Mouse (Mus musculus) embryonic facial prominence, embryonic 15.5 days (tissue): ENCODE data around the gene Larp4b. TPM values are rescaled to one million over a fixed set of nuclear protein-coding genes. Genes with fewer than 3 reads are reported as not detected.

Experiments
- ATAC-seq: fragments of 200-750 bp; cut with Nextera tagmentation; 2 replicates; pipeline ENCODE4 v1.8.0; 2017; ENCODE audit warnings: low read depth, moderate TSS enrichment; ENCODE audit not compliant: insufficient number of reproducible peaks, low FRiP score, low TSS enrichment
- H3K27ac ChIP-seq: fragments of 300-500 bp; sonication (generic); replicated peaks from 2 replicates; pipeline ENCODE4 v1.5.1; 2015; ENCODE audit warnings: mild to moderate bottlenecking, inconsistent platforms
- H3K27me3 ChIP-seq: fragments of 300-500 bp; sonication (generic); 2 replicates; pipeline ENCODE4 v1.6.1; 2015; ENCODE audit warnings: inconsistent platforms
- H3K36me3 ChIP-seq: fragments of 300-500 bp; sonication (generic); 2 replicates; pipeline ENCODE4 v1.6.1; 2015; ENCODE audit warnings: mild to moderate bottlenecking, inconsistent platforms
- H3K4me1 ChIP-seq: fragments of 300-500 bp; sonication (generic); 2 replicates; pipeline ENCODE4 v1.6.1; 2015; ENCODE audit warnings: inconsistent platforms
- H3K4me2 ChIP-seq: fragments of 300-500 bp; sonication (generic); replicated peaks from 2 replicates; pipeline ENCODE4 v1.6.1; 2015; ENCODE audit warnings: mild to moderate bottlenecking, inconsistent platforms
- H3K4me3 ChIP-seq: fragments of 300-500 bp; sonication (generic); replicated peaks from 2 replicates; pipeline ENCODE4 v1.5.1; 2015; ENCODE audit warnings: mild to moderate bottlenecking, inconsistent platforms
- H3K9ac ChIP-seq: fragments of 300-500 bp; sonication (generic); 2 replicates; pipeline ENCODE4 v1.6.1; 2015; ENCODE audit warnings: inconsistent platforms
- H3K9me3 ChIP-seq: fragments of 300-500 bp; sonication (generic); replicated peaks from 2 replicates; pipeline ENCODE4 v1.6.1; 2016; ENCODE audit warnings: inconsistent platforms
- WGBS: fragments of 180-500 bp; shearing (Covaris S2); methylation state at CpG from one replicate; pipeline ENCODE4 v1.1.7; 2015; 5-methylcytosine and 5-hydroxymethylcytosine counted together
- polyA plus RNA-seq: library from polyadenylated mRNA; unstranded; fragments of >200 nt; fragmentation: Nextera tagmentation; extraction: Ambion mirVana; gene quantifications from 2 replicates; pipeline ENCODE4 v1.2.1, GENCODE M21; 2015

Larp4b gene
- polyA plus RNA-seq, 1 experiment from 2014 or later, result 33.2 TPM

DNA sequence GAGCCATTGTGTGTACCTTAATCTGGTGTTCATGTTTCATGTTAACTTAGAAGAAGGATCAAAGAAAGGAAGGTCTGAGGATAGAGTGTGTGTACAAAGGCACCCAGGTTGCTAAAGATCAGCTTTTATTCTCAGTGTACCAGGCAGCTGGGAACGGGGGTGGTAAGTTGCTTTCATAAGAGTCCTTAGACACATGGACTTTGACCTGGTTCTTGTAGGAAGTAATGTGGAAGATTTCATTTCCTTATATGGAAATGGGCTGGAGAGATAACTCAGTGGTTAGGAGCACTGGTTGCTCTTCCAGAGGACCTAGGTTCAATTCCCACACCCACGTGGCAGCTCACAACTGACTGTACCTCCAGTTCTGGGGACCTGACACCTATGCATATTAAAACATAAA, 58.6 kb downstream of the Larp4b start:
- WGBS, result 87% methylated on average over 2 of the region's 2 CpGs
- Histone ChIP-seq H3K4me2 (no peak overlapping the region), H3K9ac (no peak overlapping the region), H3K4me1 (no peaks in the 10 kb centered on the region), H3K27me3 (no peaks in the 10 kb centered on the region), H3K27ac (no peak overlapping the region), H3K4me3 (no peak overlapping the region), H3K9me3 (no peaks in the 10 kb centered on the region), H3K36me3 (peaks cover 60% of the 10 kb centered on the region)
- no peak for ATAC-seq

DNA sequence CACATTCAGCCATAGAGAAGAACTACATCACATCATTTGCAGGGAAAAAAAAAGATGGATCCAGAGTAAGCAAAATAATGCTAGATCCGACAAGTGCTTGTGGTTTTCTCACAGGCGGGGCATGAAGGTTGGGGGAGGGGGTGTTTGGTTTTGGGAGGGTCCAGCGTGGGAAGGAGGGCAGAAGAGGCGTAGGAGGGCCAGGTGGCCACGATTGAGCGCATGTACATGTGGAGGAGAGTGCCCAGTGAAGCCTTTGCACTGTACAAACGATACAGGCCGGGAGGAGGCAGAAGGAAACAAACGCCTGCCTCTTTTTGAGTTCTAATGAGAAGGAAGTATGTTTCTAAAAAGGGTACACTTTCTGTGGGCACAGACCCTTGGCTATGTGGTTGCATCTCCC, 60.1 kb downstream of the Larp4b start:
- peaks cover 62% of the 10 kb centered on the region for H3K36me3 ChIP-seq
- no peak overlapping the region for H3K9ac ChIP-seq
- H3K27me3 ChIP-seq, result no peaks in the 10 kb centered on the region
- H3K4me1 ChIP-seq, result no peaks in the 10 kb centered on the region
- no peaks in the 10 kb centered on the region for H3K9me3 ChIP-seq
- no peak overlapping the region for H3K27ac ChIP-seq
- no peak overlapping the region for H3K4me3 ChIP-seq
- H3K4me2 ChIP-seq, result no peak overlapping the region
- 77% methylated on average over 9 of the region's 9 CpGs for WGBS
- ATAC-seq, result no peak

DNA sequence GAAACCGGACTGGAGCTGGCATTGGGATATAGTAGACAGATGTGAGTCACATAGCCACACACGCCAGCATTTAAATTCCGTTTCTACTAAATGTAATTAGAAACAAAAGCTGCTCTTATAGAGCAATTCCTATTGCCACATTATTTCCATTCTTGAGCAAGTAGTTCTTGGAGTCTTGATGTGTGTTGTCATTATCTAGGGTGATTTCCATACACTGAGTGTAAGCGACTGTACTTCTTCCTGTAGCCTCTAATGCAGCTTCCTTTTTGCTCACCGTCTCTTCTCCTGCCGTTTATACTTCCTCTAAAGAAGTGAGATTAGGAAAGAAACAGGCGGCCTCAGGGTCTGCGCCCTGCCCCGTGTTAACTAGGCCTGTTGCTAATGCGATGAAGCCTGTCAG, 65.6 kb downstream of the Larp4b start:
- Histone ChIP-seq H3K4me3 (no peak overlapping the region), H3K27ac (no peak overlapping the region), H3K4me2 (no peak overlapping the region), H3K36me3 (peaks cover 69% of the 10 kb centered on the region), H3K9ac (no peak overlapping the region), H3K9me3 (no peaks in the 10 kb centered on the region), H3K27me3 (no peaks in the 10 kb centered on the region), H3K4me1 (no peaks in the 10 kb centered on the region)
- 70% methylated on average over 10 of the region's 10 CpGs for WGBS
- no peak for ATAC-seq

DNA sequence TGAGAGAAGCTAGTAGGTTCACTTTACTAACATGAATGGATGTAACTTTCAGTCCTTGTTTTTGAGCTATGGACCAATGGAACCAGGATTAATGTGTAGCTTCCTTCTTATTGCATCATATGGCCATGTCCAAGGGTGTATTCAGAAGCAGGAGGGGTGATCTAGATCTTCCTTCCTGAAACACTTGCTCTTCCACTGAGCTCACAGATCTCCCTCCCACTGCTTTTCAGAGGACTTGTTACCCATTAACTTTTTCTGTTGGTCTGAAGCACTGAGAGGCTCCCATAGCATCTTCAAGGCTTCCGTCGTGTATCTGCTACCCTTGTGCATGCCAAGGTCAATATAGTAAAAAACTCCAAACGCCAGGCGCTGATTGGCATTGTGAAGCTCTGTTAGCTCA, 69.2 kb downstream of the Larp4b start:
- Histone ChIP-seq H3K4me3 (no peak overlapping the region), H3K4me2 (no peak overlapping the region), H3K27me3 (no peaks in the 10 kb centered on the region), H3K27ac (no peak overlapping the region), H3K36me3 (peaks cover 81% of the 10 kb centered on the region), H3K9ac (no peak overlapping the region), H3K4me1 (no peaks in the 10 kb centered on the region), H3K9me3 (no peaks in the 10 kb centered on the region)
- no peak for ATAC-seq
- 92% methylated on average over 4 of the region's 4 CpGs for WGBS

DNA sequence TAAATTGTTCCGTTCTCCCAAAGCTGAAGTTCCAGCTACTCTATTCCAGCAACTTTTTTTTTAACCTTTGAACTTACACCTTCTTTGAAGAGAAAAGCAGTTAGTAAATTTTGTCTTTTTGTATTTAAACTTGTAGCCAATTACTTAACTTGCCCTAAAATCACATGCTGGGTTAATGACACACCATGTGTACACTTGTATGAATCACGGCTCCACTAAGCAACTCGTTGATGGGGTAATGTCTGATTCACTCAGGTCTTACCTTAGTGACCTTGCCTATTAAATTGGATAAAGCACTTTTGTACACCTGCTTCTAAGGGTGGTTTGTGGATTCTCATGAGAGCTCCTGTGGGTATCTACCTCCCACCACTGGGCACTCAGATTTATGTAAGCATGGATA, 74.2 kb downstream of the Larp4b start:
- WGBS, result 82% methylated on average over 3 of the region's 3 CpGs
- Histone ChIP-seq H3K36me3 (peaks cover 69% of the 10 kb centered on the region), H3K4me2 (no peak overlapping the region), H3K4me1 (no peaks in the 10 kb centered on the region), H3K4me3 (no peak overlapping the region), H3K27ac (no peak overlapping the region), H3K9ac (no peak overlapping the region), H3K27me3 (no peaks in the 10 kb centered on the region), H3K9me3 (no peaks in the 10 kb centered on the region)
- no peak for ATAC-seq

DNA sequence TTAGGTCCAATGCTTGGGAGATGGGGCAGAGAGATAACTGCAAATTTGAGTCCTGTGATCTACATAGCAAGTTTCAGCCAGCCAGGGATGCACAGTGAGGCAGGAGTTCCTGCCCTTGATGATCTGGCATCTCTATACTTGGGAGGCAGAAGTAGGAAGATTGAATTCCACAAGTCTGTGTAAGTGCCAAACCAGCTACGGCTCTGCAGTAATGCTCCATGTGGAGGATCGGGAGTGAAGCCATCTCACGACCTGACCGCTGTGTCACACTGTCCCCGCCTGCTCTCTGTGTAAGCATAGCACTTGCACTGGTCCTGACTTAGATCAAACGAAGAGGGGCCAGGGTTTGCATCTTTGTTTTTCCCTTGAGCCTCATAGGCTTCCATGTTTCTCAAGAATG, 75.9 kb downstream of the Larp4b start:
- Histone ChIP-seq H3K4me1 (no peaks in the 10 kb centered on the region), H3K4me3 (no peak overlapping the region), H3K4me2 (no peak overlapping the region), H3K36me3 (peaks cover 62% of the 10 kb centered on the region), H3K9me3 (no peaks in the 10 kb centered on the region), H3K9ac (no peak overlapping the region), H3K27ac (no peak overlapping the region), H3K27me3 (no peaks in the 10 kb centered on the region)
- no peak for ATAC-seq
- WGBS, result 84% methylated on average over 6 of the region's 6 CpGs

DNA sequence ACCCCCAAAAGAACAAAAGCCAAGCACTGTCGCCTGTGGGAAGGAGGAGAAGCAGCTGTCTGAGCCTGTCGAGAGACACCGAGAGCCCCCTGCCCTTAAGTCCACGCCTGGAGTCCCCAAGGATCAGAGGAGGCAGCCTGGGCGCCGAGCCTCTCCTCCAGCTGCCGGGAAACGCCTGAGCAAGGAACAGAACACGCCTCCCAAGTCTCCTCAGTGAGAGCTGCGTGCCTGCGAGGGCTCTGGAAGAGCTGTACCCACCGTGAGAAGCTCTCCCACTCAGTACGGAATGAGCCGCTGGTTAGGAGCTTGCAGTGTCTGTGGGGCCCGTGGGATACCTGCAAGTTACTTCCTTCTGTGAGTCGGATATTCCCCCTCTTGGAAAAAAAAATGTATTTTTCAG, 77.0 kb downstream of the Larp4b start:
- Histone ChIP-seq H3K4me2 (no peak overlapping the region), H3K27ac (no peak overlapping the region), H3K9me3 (no peaks in the 10 kb centered on the region), H3K4me3 (no peak overlapping the region), H3K9ac (no peak overlapping the region), H3K27me3 (no peaks in the 10 kb centered on the region), H3K4me1 (no peaks in the 10 kb centered on the region), H3K36me3 (peaks cover 57% of the 10 kb centered on the region)
- ATAC-seq, result no peak
- WGBS, result 81% methylated on average over 16 of the region's 16 CpGs

DNA sequence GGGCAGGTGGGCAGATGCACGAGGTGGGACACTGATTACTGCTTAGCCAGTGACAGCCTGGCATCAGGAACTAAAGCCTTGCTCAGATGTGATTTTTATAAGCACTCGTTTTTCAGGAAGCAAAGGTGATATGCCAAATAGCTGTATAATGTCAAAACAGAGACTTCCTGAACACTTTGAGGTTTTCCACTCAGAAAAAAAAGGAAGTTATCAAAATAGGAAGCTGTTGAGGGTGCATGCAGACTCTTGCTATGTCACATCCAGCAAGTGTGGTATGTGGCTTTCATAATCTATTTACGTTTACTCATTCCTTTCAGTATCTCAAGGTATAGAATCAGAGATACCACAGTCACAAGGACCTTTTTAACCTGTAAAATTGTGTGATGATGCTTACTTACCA, 79.7 kb downstream of the Larp4b start:
- Histone ChIP-seq H3K9me3 (no peaks in the 10 kb centered on the region), H3K27me3 (no peaks in the 10 kb centered on the region), H3K4me1 (no peaks in the 10 kb centered on the region), H3K9ac (no peak overlapping the region), H3K27ac (no peak overlapping the region), H3K36me3 (peaks cover 34% of the 10 kb centered on the region), H3K4me3 (no peak overlapping the region), H3K4me2 (no peak overlapping the region)
- 64% methylated on average over 3 of the region's 3 CpGs for WGBS
- no peak for ATAC-seq

DNA sequence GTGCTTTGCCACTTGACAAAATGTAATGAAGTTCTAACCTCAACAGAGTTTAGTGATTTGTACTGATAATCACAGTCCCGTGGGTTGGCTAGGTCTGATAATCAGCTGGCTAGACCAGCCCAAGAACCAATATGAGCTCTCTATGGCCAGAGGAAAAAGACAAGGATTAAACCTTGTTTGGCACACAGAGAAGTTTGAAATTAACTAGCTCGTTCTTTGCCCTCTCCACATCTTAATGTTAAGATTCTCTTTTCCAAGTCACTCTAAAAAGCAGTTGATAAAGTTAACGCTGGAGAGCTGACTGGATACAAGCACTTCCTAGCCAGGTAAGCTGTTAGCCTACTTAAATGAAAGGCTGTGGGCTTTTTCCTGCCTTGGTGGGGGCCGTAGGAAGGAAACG, 81.5 kb downstream of the Larp4b start:
- no peak overlapping the region for H3K4me3 ChIP-seq
- no peak overlapping the region for H3K27ac ChIP-seq
- H3K9ac ChIP-seq, result no peak overlapping the region
- no peaks in the 10 kb centered on the region for H3K9me3 ChIP-seq
- H3K4me2 ChIP-seq, result no peak overlapping the region
- no peak for ATAC-seq
- H3K36me3 ChIP-seq, result peaks cover 18% of the 10 kb centered on the region
- no peaks in the 10 kb centered on the region for H3K27me3 ChIP-seq
- 0 out of 2 replicates have a peak, but pooled peaks cover 3% of the 10 kb centered on the region for H3K4me1 ChIP-seq
- 87% methylated on average over 5 of the region's 5 CpGs for WGBS

DNA sequence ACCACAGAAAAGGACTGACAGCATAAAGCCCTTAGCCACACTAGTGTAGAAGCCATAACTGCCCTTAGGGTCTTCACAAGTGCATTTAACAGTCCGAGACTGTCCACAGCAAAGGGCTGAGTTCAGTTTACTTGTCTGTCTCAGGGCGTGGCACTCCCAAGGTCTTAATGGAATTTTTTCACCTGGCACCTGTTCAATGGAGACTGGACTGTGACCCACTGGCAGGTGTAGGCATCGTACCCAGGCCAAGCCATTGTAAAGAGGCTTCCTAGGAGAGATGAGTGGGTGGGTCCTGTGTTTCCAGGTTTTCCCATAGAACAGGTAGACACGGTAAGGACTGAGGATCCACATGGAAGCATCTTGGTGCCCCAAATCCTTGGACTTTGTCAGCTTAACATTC, 84.6 kb downstream of the Larp4b start:
- peaks cover 6% of the 10 kb centered on the region; the same call in 1 of the 2 replicates for H3K36me3 ChIP-seq
- no peaks in the 10 kb centered on the region for H3K9me3 ChIP-seq
- H3K27me3 ChIP-seq, result no peaks in the 10 kb centered on the region
- no peak overlapping the region for H3K4me3 ChIP-seq
- 78% methylated on average over 4 of the region's 4 CpGs for WGBS
- no peak for ATAC-seq
- H3K27ac ChIP-seq, result no peak overlapping the region
- 0 out of 2 replicates have a peak, but pooled peaks cover 3% of the 10 kb centered on the region for H3K4me1 ChIP-seq
- H3K4me2 ChIP-seq, result no peak overlapping the region
- no peak overlapping the region for H3K9ac ChIP-seq

DNA sequence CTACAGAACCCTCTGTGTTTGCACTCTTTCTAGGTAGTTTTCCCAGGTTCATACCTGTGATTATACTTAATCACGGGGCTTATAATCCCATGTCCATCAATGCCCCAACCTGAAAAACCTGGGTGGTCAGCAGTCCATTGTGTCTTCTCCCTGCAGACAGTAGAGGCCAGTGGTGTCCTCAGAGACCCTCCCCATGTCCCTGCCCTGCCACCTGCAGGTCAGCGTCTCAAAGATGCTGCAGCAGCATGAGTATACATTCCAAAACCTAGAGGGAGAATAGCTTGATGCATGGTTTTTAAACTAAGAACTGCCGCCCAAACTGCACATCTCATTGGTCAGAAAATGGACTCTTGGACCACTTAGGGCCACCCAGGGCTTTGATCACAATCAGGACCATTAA, 85.0 kb downstream of the Larp4b start:
- peaks cover 6% of the 10 kb centered on the region; the same call in 1 of the 2 replicates for H3K36me3 ChIP-seq
- ATAC-seq, result no peak
- H3K4me3 ChIP-seq, result no peak overlapping the region
- no peak overlapping the region for H3K4me2 ChIP-seq
- no peak overlapping the region for H3K27ac ChIP-seq
- H3K27me3 ChIP-seq, result no peaks in the 10 kb centered on the region
- 55% methylated on average over 3 of the region's 3 CpGs for WGBS
- H3K4me1 ChIP-seq, result 0 out of 2 replicates have a peak, but pooled peaks cover 3% of the 10 kb centered on the region
- no peaks in the 10 kb centered on the region for H3K9me3 ChIP-seq
- H3K9ac ChIP-seq, result no peak overlapping the region

DNA sequence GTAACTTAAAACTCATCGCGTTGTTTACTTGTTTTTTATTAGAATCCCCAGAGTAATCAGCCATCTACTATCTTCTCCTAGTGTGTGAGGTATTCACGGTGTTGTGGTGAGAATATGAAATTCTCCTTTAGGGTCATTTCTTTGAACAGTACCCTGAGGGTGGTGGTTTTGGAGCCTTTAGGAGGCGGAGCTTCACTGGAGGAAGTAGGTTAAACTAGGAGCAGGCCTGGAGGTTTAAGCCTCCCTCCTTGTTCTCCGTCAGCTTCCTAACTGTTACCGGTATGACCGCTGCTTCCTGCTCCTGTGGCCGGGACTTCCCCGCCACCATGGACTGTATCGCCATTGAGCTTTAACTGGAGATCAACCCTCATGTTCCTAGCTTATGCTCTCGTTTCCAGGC, 86.5 kb downstream of the Larp4b start:
- Histone ChIP-seq H3K27me3 (no peaks in the 10 kb centered on the region), H3K27ac (no peak overlapping the region), H3K36me3 (no peaks in the 10 kb centered on the region), H3K9me3 (no peaks in the 10 kb centered on the region), H3K9ac (no peak overlapping the region), H3K4me3 (no peak overlapping the region), H3K4me2 (0 out of 2 replicates have a peak overlapping the region, but pooled peaks have one; percentile 12), H3K4me1 (0 out of 2 replicates have a peak, but pooled peaks cover 3% of the 10 kb centered on the region)
- WGBS, result 35% methylated on average over 11 of the region's 11 CpGs
- ATAC-seq, result no peak
